Mouse (Mus musculus): ENCODE data around the gene Phactr4. TPM values are rescaled to one million over a fixed set of nuclear protein-coding genes. Genes with fewer than 3 reads are reported as not detected.

The Phactr4 gene
- polyA plus RNA-seq, 1 experiment: 21.5 TPM

- no peak overlapping the region for H3K4me3 ChIP-seq (replicated peaks; ENCODE audit: control insufficient read depth, low read depth, low read length)
- no peaks in the 10 kb centered on the region for H3K4me1 ChIP-seq (ENCODE audit: control insufficient read depth, insufficient read depth, low read length)
- H3K27ac ChIP-seq (ENCODE audit: control insufficient read depth, insufficient read depth, low read depth, low read length, poor library complexity): no peak overlapping the region
- no peak for TF ChIP-seq POLR2A (IDR thresholded peaks at IDR 0.05; ENCODE audit: borderline replicate concordance, control insufficient read depth, low read depth, low read length)
- TF ChIP-seq CTCF (IDR thresholded peaks at IDR 0.05; ENCODE audit: control insufficient read depth, insufficient read depth, low read length): no peak
- WGBS: 82% methylated on average over 13 of the region's 13 CpGs
Observed at GRCm38 (mm10) chr4:132406393-132407189, 15.7 kb downstream of the Phactr4 start.

GRCm38 (mm10) chr4:132404588-132404987 lies 17.7 kb downstream of the Phactr4 start:
- Histone ChIP-seq H3K4me3 (replicated peaks; ENCODE audit: control insufficient read depth, low read depth, low read length) (no peak overlapping the region), H3K4me1 (ENCODE audit: control insufficient read depth, insufficient read depth, low read length) (no peaks in the 10 kb centered on the region), H3K27ac (ENCODE audit: control insufficient read depth, insufficient read depth, low read depth, low read length, poor library complexity) (no peak overlapping the region)
- WGBS: 84% methylated on average over 5 of the region's 5 CpGs
- no peak for TF ChIP-seq CTCF (IDR thresholded peaks at IDR 0.05; ENCODE audit: control insufficient read depth, insufficient read depth, low read length)
- TF ChIP-seq POLR2A (IDR thresholded peaks at IDR 0.05; ENCODE audit: borderline replicate concordance, control insufficient read depth, low read depth, low read length): no peak

- no peak overlapping the region for H3K4me3 ChIP-seq (replicated peaks; ENCODE audit: control insufficient read depth, low read depth, low read length)
- H3K4me1 ChIP-seq (ENCODE audit: control insufficient read depth, insufficient read depth, low read length): no peaks in the 10 kb centered on the region
- no peak overlapping the region for H3K27ac ChIP-seq (ENCODE audit: control insufficient read depth, insufficient read depth, low read depth, low read length, poor library complexity)
- TF ChIP-seq POLR2A (IDR thresholded peaks at IDR 0.05; ENCODE audit: borderline replicate concordance, control insufficient read depth, low read depth, low read length) (no peak), CTCF (IDR thresholded peaks at IDR 0.05; ENCODE audit: control insufficient read depth, insufficient read depth, low read length) (no peak)
- WGBS: 50% methylated on average over 5 of the region's 5 CpGs
Observed at GRCm38 (mm10) chr4:132403063-132403660, 19.1 kb downstream of the Phactr4 start.

DNA sequence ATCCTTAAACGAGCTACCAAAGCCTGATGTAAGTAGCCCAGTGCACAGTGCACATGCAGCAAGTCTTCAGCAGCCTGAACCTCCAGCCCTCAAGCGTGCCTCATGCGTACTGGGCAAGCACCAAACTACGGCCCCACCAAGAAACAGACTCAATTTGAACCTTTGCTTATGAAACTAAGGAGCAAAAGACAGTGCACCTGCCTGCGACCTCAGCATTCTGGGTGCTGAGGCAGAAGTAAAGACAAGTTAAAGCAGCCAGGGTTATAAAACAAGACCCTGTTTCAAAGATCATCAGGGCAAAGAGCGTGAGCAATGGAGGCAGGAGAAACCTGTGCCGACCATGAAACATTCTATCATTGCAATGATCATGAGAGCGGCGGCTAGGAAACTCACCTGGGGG lies 21.3 kb downstream of the Phactr4 start:
- 93% methylated on average over 9 of the region's 9 CpGs for WGBS
- Histone ChIP-seq H3K4me1 (ENCODE audit: control insufficient read depth, insufficient read depth, low read length) (no peaks in the 10 kb centered on the region), H3K4me3 (replicated peaks; ENCODE audit: control insufficient read depth, low read depth, low read length) (no peak overlapping the region), H3K27ac (ENCODE audit: control insufficient read depth, insufficient read depth, low read depth, low read length, poor library complexity) (no peak overlapping the region)
- no peak for TF ChIP-seq CTCF (IDR thresholded peaks at IDR 0.05; ENCODE audit: control insufficient read depth, insufficient read depth, low read length)
- no peak for TF ChIP-seq POLR2A (IDR thresholded peaks at IDR 0.05; ENCODE audit: borderline replicate concordance, control insufficient read depth, low read depth, low read length)

DNA sequence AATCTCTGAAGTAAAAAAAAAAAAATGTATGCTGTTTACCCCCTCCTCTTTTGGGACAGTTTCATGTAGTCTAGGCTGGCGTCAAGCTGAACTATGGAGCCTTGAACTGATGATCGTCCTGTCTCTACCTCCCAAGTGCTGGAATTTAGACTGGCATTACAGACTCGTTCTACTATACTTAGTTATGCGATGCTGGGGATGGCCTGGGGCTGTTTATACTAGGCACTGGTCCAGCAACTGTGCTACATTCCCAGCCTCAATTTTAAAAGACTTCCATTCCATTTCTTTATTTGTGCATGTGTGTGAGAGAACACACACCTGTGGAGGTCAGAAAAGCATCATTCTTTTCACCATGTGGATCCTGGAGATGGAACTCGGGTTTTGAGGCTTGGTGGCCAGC lies 23.4 kb downstream of the Phactr4 start:
- H3K27ac ChIP-seq (ENCODE audit: control insufficient read depth, insufficient read depth, low read depth, low read length, poor library complexity): no peak overlapping the region
- no peaks in the 10 kb centered on the region for H3K4me1 ChIP-seq (ENCODE audit: control insufficient read depth, insufficient read depth, low read length)
- 89% methylated on average over 5 of the region's 5 CpGs for whole genome bisulfite sequencing
- TF ChIP-seq POLR2A (IDR thresholded peaks at IDR 0.05; ENCODE audit: borderline replicate concordance, control insufficient read depth, low read depth, low read length) (no peak), CTCF (IDR thresholded peaks at IDR 0.05; ENCODE audit: control insufficient read depth, insufficient read depth, low read length) (no peak)
- no peak overlapping the region for H3K4me3 ChIP-seq (replicated peaks; ENCODE audit: control insufficient read depth, low read depth, low read length)

DNA sequence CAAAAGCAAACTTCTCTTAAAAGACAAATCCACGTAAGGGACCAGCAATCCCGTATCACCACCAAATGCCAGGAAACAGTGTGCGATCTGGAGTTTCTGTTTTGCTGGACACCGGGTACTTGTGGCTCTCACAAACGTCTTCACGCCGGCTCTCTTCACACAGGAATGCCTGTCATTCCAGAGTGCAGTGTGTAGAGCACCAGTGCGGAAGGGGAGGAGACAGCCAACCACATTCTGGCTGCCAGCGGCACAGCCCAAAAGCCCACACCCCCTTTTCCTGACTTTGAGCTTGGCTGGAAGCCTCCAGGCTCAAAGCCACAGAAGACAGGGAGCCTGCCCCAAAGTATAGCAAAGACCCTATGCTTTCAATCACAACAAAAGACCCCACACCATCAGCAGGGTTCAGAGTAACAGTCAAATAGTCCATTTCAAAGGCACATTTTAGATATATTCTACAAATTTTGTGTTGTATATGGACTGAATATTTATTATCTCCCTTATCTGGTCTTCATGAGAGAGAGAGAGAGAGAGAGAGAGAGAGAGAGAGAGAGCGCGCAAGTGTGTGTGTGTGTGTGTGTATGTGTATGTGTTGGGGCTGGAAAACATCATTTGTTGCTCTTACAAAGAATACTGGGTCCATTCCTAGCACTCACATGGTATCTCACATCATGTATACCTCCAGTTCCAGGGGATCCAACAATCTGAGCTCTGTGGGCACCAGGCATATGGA lies 24.1 kb downstream of the Phactr4 start:
- peak overlapping the region; percentile 40 for H3K4me3 ChIP-seq (replicated peaks; ENCODE audit: control insufficient read depth, low read depth, low read length)
- TF ChIP-seq POLR2A (IDR thresholded peaks at IDR 0.05; ENCODE audit: borderline replicate concordance, control insufficient read depth, low read depth, low read length): no peak
- TF ChIP-seq CTCF (IDR thresholded peaks at IDR 0.05; ENCODE audit: control insufficient read depth, insufficient read depth, low read length): no peak
- no peak overlapping the region for H3K27ac ChIP-seq (ENCODE audit: control insufficient read depth, insufficient read depth, low read depth, low read length, poor library complexity)
- 20% methylated on average over 11 of the region's 11 CpGs for WGBS
- no peaks in the 10 kb centered on the region for H3K4me1 ChIP-seq (ENCODE audit: control insufficient read depth, insufficient read depth, low read length)

- 66% methylated on average over 3 of the region's 3 CpGs for whole genome bisulfite sequencing
- TF ChIP-seq CTCF (IDR thresholded peaks at IDR 0.05; ENCODE audit: control insufficient read depth, insufficient read depth, low read length): no peak
- no peak for TF ChIP-seq POLR2A (IDR thresholded peaks at IDR 0.05; ENCODE audit: borderline replicate concordance, control insufficient read depth, low read depth, low read length)
- no peaks in the 10 kb centered on the region for H3K4me1 ChIP-seq (ENCODE audit: control insufficient read depth, insufficient read depth, low read length)
- H3K27ac ChIP-seq (ENCODE audit: control insufficient read depth, insufficient read depth, low read depth, low read length, poor library complexity): no peak overlapping the region
- H3K4me3 ChIP-seq (replicated peaks; ENCODE audit: control insufficient read depth, low read depth, low read length): no peak overlapping the region
Observed at GRCm38 (mm10) chr4:132397120-132397519, 25.2 kb downstream of the Phactr4 start.

- no peaks in the 10 kb centered on the region for H3K4me1 ChIP-seq (ENCODE audit: control insufficient read depth, insufficient read depth, low read length)
- TF ChIP-seq CTCF (IDR thresholded peaks at IDR 0.05; ENCODE audit: control insufficient read depth, insufficient read depth, low read length) (no peak), POLR2A (IDR thresholded peaks at IDR 0.05; ENCODE audit: borderline replicate concordance, control insufficient read depth, low read depth, low read length) (no peak)
- no peak overlapping the region for H3K4me3 ChIP-seq (replicated peaks; ENCODE audit: control insufficient read depth, low read depth, low read length)
- 86% methylated on average over 7 of the region's 7 CpGs for WGBS
- H3K27ac ChIP-seq (ENCODE audit: control insufficient read depth, insufficient read depth, low read depth, low read length, poor library complexity): no peak overlapping the region
Observed at GRCm38 (mm10) chr4:132396251-132396650, 26.0 kb downstream of the Phactr4 start.
